21 mouse cellular contexts compared by ENCODE assay signal in genomic region chr12:73604762-73605161, GRCm38 (mm10). TPM values are rescaled to one million over a fixed set of nuclear protein-coding genes. Genes with fewer than 3 reads are reported as not detected.
A peak's percentile ranks its signal among the peaks of the same experiment; 100 is the strongest.
DNase-seq lines count a peak whose midpoint lies in the region; ATAC-seq lines count a peak whose summit lies in the region.
"Had no signal": no experiment of that assay in that cellular context is flagged by ENCODE, and none has a peak within 500 bp of the region (broad histone marks: within the 10 kb centered on the region; RNA-seq: fewer than 3 reads in every experiment).

No protein-coding gene starts in this region.

- H3K9ac ChIP-seq in heart, embryonic 16.5 days (ENCODE audit: low read length) = no peak overlapping the region
- H3K9ac ChIP-seq: embryonic facial prominence, embryonic 15.5 days; forebrain, postnatal 0 days; liver, embryonic 14.5 days; lung, embryonic 15.5 days; midbrain, embryonic 13.5 days had no signal

- no peaks in the 10 kb centered on the region for H3K9me3 ChIP-seq in heart, embryonic 16.5 days (replicated peaks; ENCODE audit: control insufficient read depth, low read length)
- H3K9me3 ChIP-seq: embryonic facial prominence, embryonic 15.5 days; lung, embryonic 15.5 days; midbrain, embryonic 13.5 days had no signal

- 57% methylated on average over 12 of the region's 12 CpGs for WGBS in heart, embryonic 16.5 days

- no peak for DNase-seq in heart, postnatal 25 days (ENCODE audit: low spot score)
- peak; percentile 76 to 86 for DNase-seq in natural killer cell, adult 2 months (ENCODE audit: low spot score in 2 of 2)
- peak; percentile 77 for DNase-seq in thymus, postnatal 25 days
- no peak for DNase-seq in layer of hippocampus, postnatal 25 days (ENCODE audit: extremely low spot score in 1 of 2, low spot score in 1 of 2)
- no peak for DNase-seq in layer of hippocampus, adult 9-11 months
- DNase-seq: adrenal gland, postnatal 10 days; cerebellum, adult 18-20 months; cerebellum, postnatal 25 days; forebrain, postnatal 0 days; kidney, adult 2 months; kidney, postnatal 36 days; layer of hippocampus, postnatal 36 days; right cerebral cortex, postnatal 25 days had no signal

- no peaks in the 10 kb centered on the region for H3K36me3 ChIP-seq in heart, embryonic 16.5 days (ENCODE audit: control insufficient read depth, insufficient read depth)
- H3K36me3 ChIP-seq: embryonic facial prominence, embryonic 15.5 days; lung, embryonic 15.5 days; midbrain, embryonic 13.5 days had no signal

- H3K4me3 ChIP-seq in heart, embryonic 16.5 days (ENCODE audit: low read length) = no peak overlapping the region
- H3K4me3 ChIP-seq: embryonic facial prominence, embryonic 15.5 days; lung, embryonic 15.5 days; midbrain, embryonic 13.5 days had no signal

- H3K27ac ChIP-seq in heart, embryonic 16.5 days (ENCODE audit: low read length) = no peak overlapping the region
- H3K27ac ChIP-seq: embryonic facial prominence, embryonic 15.5 days; liver, embryonic 14.5 days; lung, embryonic 15.5 days; midbrain, embryonic 13.5 days had no signal

- H3K27me3 ChIP-seq in heart, embryonic 16.5 days (ENCODE audit: control insufficient read depth, insufficient read depth, low read length) = no peaks in the 10 kb centered on the region
- H3K27me3 ChIP-seq: embryonic facial prominence, embryonic 15.5 days; lung, embryonic 15.5 days; midbrain, embryonic 13.5 days had no signal

- ATAC-seq in heart, embryonic 16.5 days (replicated peaks; ENCODE audit: extremely low read depth, insufficient read depth, low FRiP score) = peak; percentile 30; the same call in 1 of the 2 replicates
- peak; percentile 50 for ATAC-seq in activated CD4-positive, CD25-positive, alpha-beta regulatory T cell, adult 4 months
- no peak for ATAC-seq in granulocyte monocyte progenitor cell, adult 5-6 weeks (replicated peaks; ENCODE audit: poor library complexity, severe bottlenecking)
- ATAC-seq: forebrain, postnatal 0 days; midbrain, embryonic 13.5 days had no signal

- H3K4me1 ChIP-seq in heart, embryonic 16.5 days (ENCODE audit: control insufficient read depth, insufficient read depth, low read length) = peaks cover 16% of the 10 kb centered on the region
- H3K4me1 ChIP-seq: embryonic facial prominence, embryonic 15.5 days had no signal

- intact Hi-C loops in heart, postnatal 25 days (cut with DNase I) = no loop called here

- H3K4me2 ChIP-seq in heart, embryonic 16.5 days (ENCODE audit: low read depth, low read length) = no peak overlapping the region
- H3K4me2 ChIP-seq: embryonic facial prominence, embryonic 15.5 days; lung, embryonic 15.5 days; midbrain, embryonic 13.5 days had no signal

RNA-seq across cellular contexts. Expression of gene Prkch, which starts 20.2 kb away (rescaled TPM):
- polyA plus RNA-seq in heart, embryonic 16.5 days (2015; fragmentation: Nextera tagmentation; extraction: Ambion mirVana) = 12.4 and 15.2 TPM in 2 replicates
- 10 to 100 TPM; 16.1 to 18.8 TPM for total RNA-seq in heart, postnatal 25 days (2021)
- polyA plus RNA-seq in activated CD4-positive, CD25-positive, alpha-beta regulatory T cell, adult 4 months (2017; shearing (Covaris generic)) = 10 to 100 TPM; 80.9 to 82.1 TPM
- total RNA-seq in granulocyte monocyte progenitor cell, adult 5-6 weeks (2014; fragmentation: Nextera tagmentation) = 0.99 and 1.6 TPM in 2 replicates
- total RNA-seq in granulocyte monocyte progenitor cell, adult 5-6 weeks (2017) = 2.6 and 5.3 TPM in 2 replicates
- 1 to 10 TPM; 2.9 to 4.0 TPM for total RNA-seq in layer of hippocampus, postnatal 25 days (2021)

RNA-seq across cellular contexts. Expression of gene Tmem30b, which starts 58.6 kb away (rescaled TPM):
- 1.9 and 3.0 TPM in 2 replicates for polyA plus RNA-seq in heart, embryonic 16.5 days (2015; fragmentation: Nextera tagmentation; extraction: Ambion mirVana)
- under 1 TPM; 0.08 to 0.13 TPM for total RNA-seq in heart, postnatal 25 days (2021)
- polyA plus RNA-seq in activated CD4-positive, CD25-positive, alpha-beta regulatory T cell, adult 4 months (2017; shearing (Covaris generic)) = not detected
- total RNA-seq in granulocyte monocyte progenitor cell, adult 5-6 weeks (2014; fragmentation: Nextera tagmentation) = not detected in 2 replicates
- total RNA-seq in granulocyte monocyte progenitor cell, adult 5-6 weeks (2017) = not detected in 2 replicates
- under 1 TPM in 1 of 2 experiments, not detected in 1; 0.12 TPM for total RNA-seq in layer of hippocampus, postnatal 25 days (2021)
- total RNA-seq: hematopoietic stem cell, adult 5-6 weeks; layer of hippocampus, postnatal 36 days had no signal

Comparison
In these comparisons a context has a peak if more than half of its experiments do, and no peak if none do; other contexts are left out.
1. DNase-seq: peak in natural killer cell, adult 2 months (2 of 2) and thymus, postnatal 25 days (single experiment); none in heart, postnatal 25 days (single experiment), layer of hippocampus, postnatal 25 days (0 of 2) and layer of hippocampus, adult 9-11 months (single experiment).